Comparison of ENCODE assay signal across 18 mouse cellular contexts in the genomic region with DNA sequence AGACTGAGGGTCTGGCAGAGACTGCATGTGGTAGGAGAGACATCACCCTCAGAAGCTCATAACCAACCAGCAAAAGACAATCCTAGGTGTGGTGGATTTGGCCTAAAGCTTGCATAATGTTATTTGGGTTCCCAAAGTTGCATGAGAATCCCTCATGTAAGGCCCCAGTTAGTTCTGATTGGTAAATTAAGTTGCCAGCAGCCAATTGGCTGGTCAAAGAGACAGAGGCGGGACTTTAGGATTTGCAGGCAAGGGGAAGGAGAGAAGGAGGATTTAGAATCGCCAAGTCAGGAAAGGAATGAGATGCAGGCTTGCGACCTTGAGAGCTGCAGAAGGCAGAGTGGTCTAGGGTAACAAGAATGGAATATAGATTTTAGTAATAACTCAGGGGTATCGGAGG.
DNase-seq lines count a peak whose midpoint lies in the region; ATAC-seq lines count a peak whose summit lies in the region.
"Had no signal": no experiment of that assay in that cellular context is flagged by ENCODE, and none has a peak within 500 bp of the region (broad histone marks: within the 10 kb centered on the region; RNA-seq: fewer than 3 reads in every experiment).

No protein-coding gene starts in this region.

- no peak overlapping the region; the same call in 1 of the 2 replicates for H3K27ac ChIP-seq in heart, embryonic 16.5 days (ENCODE audit: low read length)
- H3K27ac ChIP-seq in heart, embryonic 10.5 days = no peak overlapping the region
- H3K27ac ChIP-seq in midbrain, embryonic 15.5 days = no peak overlapping the region
- H3K27ac ChIP-seq in intestine, embryonic 15.5 days = no peak overlapping the region
- H3K27ac ChIP-seq: embryonic facial prominence, embryonic 12.5 days; gastrocnemius, adult 2 months; limb, embryonic 13.5 days had no signal

- DNase-seq in heart, embryonic 10.5 days (ENCODE audit: low spot score) = no peak
- peak; percentile 54 for DNase-seq in ES-CJ7 (ENCODE audit: low read depth, low spot score)
- DNase-seq in testis, postnatal 14 days (ENCODE audit: low spot score) = no peak
- DNase-seq: adrenal gland, adult 8-10 months; cerebellum, postnatal 25 days; gastrocnemius, adult 2 months; heart, postnatal 4 days; kidney, adult 9 months had no signal

- no peaks in the 10 kb centered on the region for H3K36me3 ChIP-seq in heart, embryonic 16.5 days (ENCODE audit: control insufficient read depth, insufficient read depth)
- H3K36me3 ChIP-seq in heart, embryonic 10.5 days = no peaks in the 10 kb centered on the region
- no peaks in the 10 kb centered on the region for H3K36me3 ChIP-seq in midbrain, embryonic 15.5 days (replicated peaks)
- H3K36me3 ChIP-seq in intestine, embryonic 15.5 days = no peaks in the 10 kb centered on the region
- H3K36me3 ChIP-seq: embryonic facial prominence, embryonic 12.5 days; limb, embryonic 13.5 days had no signal

- H3K4me1 ChIP-seq in heart, embryonic 16.5 days (ENCODE audit: control insufficient read depth, insufficient read depth, low read length) = peaks cover 21% of the 10 kb centered on the region
- H3K4me1 ChIP-seq in heart, embryonic 10.5 days = peaks cover 10% of the 10 kb centered on the region; the same call in 1 of the 2 replicates
- peaks cover 4% of the 10 kb centered on the region; the same call in 1 of the 2 replicates for H3K4me1 ChIP-seq in midbrain, embryonic 15.5 days
- H3K4me1 ChIP-seq in intestine, embryonic 15.5 days (replicated peaks) = no peaks in the 10 kb centered on the region

- WGBS in heart, embryonic 16.5 days = 50% methylated on average over 4 of the region's 4 CpGs
- 41% methylated on average over 4 of the region's 4 CpGs for whole genome bisulfite sequencing in heart, embryonic 10.5 days
- 48% methylated on average over 4 of the region's 4 CpGs for WGBS in midbrain, embryonic 15.5 days
- 57% methylated on average over 4 of the region's 4 CpGs for WGBS in intestine, embryonic 15.5 days

- no peak for ATAC-seq in heart, embryonic 16.5 days (replicated peaks; ENCODE audit: extremely low read depth, insufficient read depth, low FRiP score)
- 0 out of 2 replicates have a peak, but pooled peaks have one; percentile 47 for ATAC-seq in common myeloid progenitor, adult 5-6 weeks (replicated peaks; ENCODE audit: low read depth, poor library complexity, severe bottlenecking)
- ATAC-seq in megakaryocyte, adult 5-6 weeks (ENCODE audit: poor library complexity, severe bottlenecking) = 0 out of 2 replicates have a peak, but pooled peaks have one; percentile 30
- no peak for ATAC-seq in midbrain, embryonic 15.5 days (replicated peaks)
- ATAC-seq in intestine, embryonic 15.5 days = no peak
- ATAC-seq: hindbrain, embryonic 16.5 days; midbrain, embryonic 16.5 days had no signal

- no peak overlapping the region for H3K4me3 ChIP-seq in heart, embryonic 16.5 days (ENCODE audit: low read length)
- H3K4me3 ChIP-seq in heart, embryonic 10.5 days = no peak overlapping the region
- H3K4me3 ChIP-seq in midbrain, embryonic 15.5 days = no peak overlapping the region
- H3K4me3 ChIP-seq in intestine, embryonic 15.5 days (replicated peaks) = no peak overlapping the region
- H3K4me3 ChIP-seq: embryonic facial prominence, embryonic 12.5 days; gastrocnemius, adult 2 months; limb, embryonic 13.5 days had no signal

- H3K9ac ChIP-seq in heart, embryonic 16.5 days (ENCODE audit: low read length) = no peak overlapping the region
- no peak overlapping the region for H3K9ac ChIP-seq in midbrain, embryonic 15.5 days
- H3K9ac ChIP-seq in intestine, embryonic 15.5 days = no peak overlapping the region
- H3K9ac ChIP-seq: embryonic facial prominence, embryonic 12.5 days; limb, embryonic 13.5 days had no signal

- H3K4me2 ChIP-seq in heart, embryonic 16.5 days (ENCODE audit: low read depth, low read length) = peak overlapping the region; percentile 30; the same call in 1 of the 2 replicates
- H3K4me2 ChIP-seq in midbrain, embryonic 15.5 days = no peak overlapping the region
- no peak overlapping the region for H3K4me2 ChIP-seq in intestine, embryonic 15.5 days (replicated peaks)
- H3K4me2 ChIP-seq: embryonic facial prominence, embryonic 12.5 days; limb, embryonic 13.5 days had no signal

- no peaks in the 10 kb centered on the region for H3K27me3 ChIP-seq in heart, embryonic 16.5 days (ENCODE audit: control insufficient read depth, insufficient read depth, low read length)
- H3K27me3 ChIP-seq in heart, embryonic 10.5 days (ENCODE audit: insufficient read depth, poor library complexity, severe bottlenecking) = no peaks in the 10 kb centered on the region
- H3K27me3 ChIP-seq in midbrain, embryonic 15.5 days (replicated peaks) = no peaks in the 10 kb centered on the region
- no peaks in the 10 kb centered on the region for H3K27me3 ChIP-seq in intestine, embryonic 15.5 days (replicated peaks)
- H3K27me3 ChIP-seq: embryonic facial prominence, embryonic 12.5 days; limb, embryonic 13.5 days; megakaryocyte, embryonic 14.5 days had no signal

- H3K9me3 ChIP-seq in heart, embryonic 16.5 days (replicated peaks; ENCODE audit: control insufficient read depth, low read length) = no peaks in the 10 kb centered on the region
- no peaks in the 10 kb centered on the region for H3K9me3 ChIP-seq in heart, embryonic 10.5 days
- no peaks in the 10 kb centered on the region for H3K9me3 ChIP-seq in midbrain, embryonic 15.5 days
- no peaks in the 10 kb centered on the region for H3K9me3 ChIP-seq in intestine, embryonic 15.5 days
- H3K9me3 ChIP-seq: embryonic facial prominence, embryonic 12.5 days; limb, embryonic 13.5 days; megakaryocyte, embryonic 14.5 days had no signal

Comparison
In these comparisons a context has a peak if more than half of its experiments do, and no peak if none do; other contexts are left out.
1. ATAC-seq: peak in common myeloid progenitor, adult 5-6 weeks (single experiment) and megakaryocyte, adult 5-6 weeks (single experiment); none in heart, embryonic 16.5 days (single experiment), midbrain, embryonic 15.5 days (single experiment) and intestine, embryonic 15.5 days (single experiment).